Mouse (Mus musculus) bone marrow, adult 2 months (tissue): Measurements from ENCODE around the gene Ostf1. TPM values are rescaled to one million over a fixed set of nuclear protein-coding genes. Genes with fewer than 3 reads are reported as not detected.

Experiments
- H3K27ac ChIP-seq: fragments of 200-500 bp; 2 replicates; pipeline ENCODE4 v1.5.1; 2012; ENCODE audit warnings: low read depth, mild to moderate bottlenecking, control low read depth, inconsistent platforms, low read length; ENCODE audit not compliant: control insufficient read depth, poor library complexity, insufficient read depth
- H3K4me1 ChIP-seq: fragments of 200-500 bp; 2 replicates; pipeline ENCODE4 v1.6.1; 2011; ENCODE audit warnings: low read length; ENCODE audit not compliant: control insufficient read depth, insufficient read depth
- H3K4me3 ChIP-seq: fragments of 200-500 bp; replicated peaks from 2 replicates; pipeline ENCODE3; 2011; ENCODE audit warnings: mild to moderate bottlenecking, low read depth, low read length, control low read depth; ENCODE audit not compliant: control insufficient read depth
- CTCF ChIP-seq: fragments of 200-500 bp; IDR thresholded peaks from 2 replicates; pipeline ENCODE4 v1.5.1; 2011; ENCODE audit warnings: low read length, control low read depth; ENCODE audit not compliant: control insufficient read depth, insufficient read depth
- POLR2A ChIP-seq: fragments of 200-500 bp; IDR thresholded peaks from 2 replicates; pipeline ENCODE4 v1.6.1; 2011; ENCODE audit warnings: low read depth, mild to moderate bottlenecking, control low read depth, low read length, borderline replicate concordance; ENCODE audit not compliant: control insufficient read depth
- WGBS: fragments of 180-500 bp; shearing (Covaris S2); methylation state at CpG from one replicate; pipeline ENCODE4 v1.1.7; 2018; 5-methylcytosine and 5-hydroxymethylcytosine counted together
- polyA plus RNA-seq: library from polyadenylated mRNA; stranded (reverse); fragments of >200 nt; gene quantifications from 2 replicates; pipeline ENCODE4 v1.2.4, GENCODE M21; 2011; ENCODE audit warnings: low replicate concordance; ENCODE audit not compliant: missing spikeins, insufficient read depth, insufficient read length

The Ostf1 gene
- polyA plus RNA-seq, 1 experiment, result 64.7 TPM

- no peaks in the 10 kb centered on the region; the same call in 1 of the 2 replicates for H3K4me1 ChIP-seq
- no peak overlapping the region for H3K27ac ChIP-seq
- H3K4me3 ChIP-seq, result no peak overlapping the region
- no peak for TF ChIP-seq CTCF
- TF ChIP-seq POLR2A, result no peak
- WGBS, result 38% methylated on average over 1 of the region's 1 CpGs
Measured at GRCm38 (mm10) chr19:18661683-18662082, 30.1 kb upstream of the Ostf1 start.

- no peaks in the 10 kb centered on the region; the same call in 1 of the 2 replicates for H3K4me1 ChIP-seq
- H3K4me3 ChIP-seq, result no peak overlapping the region
- WGBS, result 79% methylated on average over 3 of the region's 3 CpGs
- TF ChIP-seq CTCF (no peak), POLR2A (no peak)
- no peak overlapping the region for H3K27ac ChIP-seq
Measured at GRCm38 (mm10) chr19:18660466-18660865, 28.8 kb upstream of the Ostf1 start.

GRCm38 (mm10) chr19:18659349-18659748 lies 27.7 kb upstream of the Ostf1 start:
- no peak for TF ChIP-seq CTCF
- no peak for TF ChIP-seq POLR2A
- no peak overlapping the region for H3K4me3 ChIP-seq
- no peaks in the 10 kb centered on the region; the same call in 1 of the 2 replicates for H3K4me1 ChIP-seq
- 67% methylated on average over 1 of the region's 1 CpGs for WGBS
- H3K27ac ChIP-seq, result no peak overlapping the region

- no peak for TF ChIP-seq CTCF
- WGBS, result 73% methylated on average over 4 of the region's 4 CpGs
- no peaks in the 10 kb centered on the region; the same call in 1 of the 2 replicates for H3K4me1 ChIP-seq
Measured at GRCm38 (mm10) chr19:18658473-18658872, 26.9 kb upstream of the Ostf1 start.

GRCm38 (mm10) chr19:18655999-18656398 lies 24.4 kb upstream of the Ostf1 start:
- TF ChIP-seq CTCF, result no peak
- TF ChIP-seq POLR2A, result no peak
- WGBS, result 83% methylated on average over 7 of the region's 7 CpGs
- Histone ChIP-seq H3K27ac (no peak overlapping the region), H3K4me3 (no peak overlapping the region), H3K4me1 (no peaks in the 10 kb centered on the region; the same call in 1 of the 2 replicates)

More at GRCm38 (mm10) chr19:18658473-18658872, 26.9 kb upstream of the Ostf1 start:
- Histone ChIP-seq H3K4me3 (no peak overlapping the region), H3K27ac (no peak overlapping the region)

- Histone ChIP-seq H3K27ac (no peak overlapping the region), H3K4me3 (no peak overlapping the region), H3K4me1 (no peaks in the 10 kb centered on the region; the same call in 1 of the 2 replicates)
- TF ChIP-seq POLR2A (no peak), CTCF (no peak)
- WGBS, result 55% methylated on average over 5 of the region's 5 CpGs
Measured at GRCm38 (mm10) chr19:18654984-18655383, 23.4 kb upstream of the Ostf1 start.

GRCm38 (mm10) chr19:18654330-18654729 lies 22.7 kb upstream of the Ostf1 start:
- Histone ChIP-seq H3K27ac (no peak overlapping the region), H3K4me1 (no peaks in the 10 kb centered on the region; the same call in 1 of the 2 replicates), H3K4me3 (no peak overlapping the region)
- TF ChIP-seq CTCF, result no peak
- no peak for TF ChIP-seq POLR2A
- WGBS, result 86% methylated on average over 8 of the region's 8 CpGs

- TF ChIP-seq CTCF (no peak), POLR2A (no peak)
- 84% methylated on average over 6 of the region's 6 CpGs for WGBS
- Histone ChIP-seq H3K27ac (no peak overlapping the region), H3K4me3 (no peak overlapping the region), H3K4me1 (no peaks in the 10 kb centered on the region; the same call in 1 of the 2 replicates)
Measured at GRCm38 (mm10) chr19:18653058-18653457, 21.4 kb upstream of the Ostf1 start.

- TF ChIP-seq CTCF (no peak), POLR2A (no peak)
- Histone ChIP-seq H3K27ac (no peak overlapping the region), H3K4me3 (no peak overlapping the region), H3K4me1 (no peaks in the 10 kb centered on the region; the same call in 1 of the 2 replicates)
- WGBS, result 54% methylated on average over 4 of the region's 4 CpGs
Measured at GRCm38 (mm10) chr19:18652592-18652991, 21.0 kb upstream of the Ostf1 start.
